Mouse (Mus musculus): Measurements from ENCODE around the gene Maip1. TPM values are rescaled to one million over a fixed set of nuclear protein-coding genes. Genes with fewer than 3 reads are reported as not detected.

Gene Maip1
- polyA plus RNA-seq, 1 experiment = 3.4 TPM

DNA sequence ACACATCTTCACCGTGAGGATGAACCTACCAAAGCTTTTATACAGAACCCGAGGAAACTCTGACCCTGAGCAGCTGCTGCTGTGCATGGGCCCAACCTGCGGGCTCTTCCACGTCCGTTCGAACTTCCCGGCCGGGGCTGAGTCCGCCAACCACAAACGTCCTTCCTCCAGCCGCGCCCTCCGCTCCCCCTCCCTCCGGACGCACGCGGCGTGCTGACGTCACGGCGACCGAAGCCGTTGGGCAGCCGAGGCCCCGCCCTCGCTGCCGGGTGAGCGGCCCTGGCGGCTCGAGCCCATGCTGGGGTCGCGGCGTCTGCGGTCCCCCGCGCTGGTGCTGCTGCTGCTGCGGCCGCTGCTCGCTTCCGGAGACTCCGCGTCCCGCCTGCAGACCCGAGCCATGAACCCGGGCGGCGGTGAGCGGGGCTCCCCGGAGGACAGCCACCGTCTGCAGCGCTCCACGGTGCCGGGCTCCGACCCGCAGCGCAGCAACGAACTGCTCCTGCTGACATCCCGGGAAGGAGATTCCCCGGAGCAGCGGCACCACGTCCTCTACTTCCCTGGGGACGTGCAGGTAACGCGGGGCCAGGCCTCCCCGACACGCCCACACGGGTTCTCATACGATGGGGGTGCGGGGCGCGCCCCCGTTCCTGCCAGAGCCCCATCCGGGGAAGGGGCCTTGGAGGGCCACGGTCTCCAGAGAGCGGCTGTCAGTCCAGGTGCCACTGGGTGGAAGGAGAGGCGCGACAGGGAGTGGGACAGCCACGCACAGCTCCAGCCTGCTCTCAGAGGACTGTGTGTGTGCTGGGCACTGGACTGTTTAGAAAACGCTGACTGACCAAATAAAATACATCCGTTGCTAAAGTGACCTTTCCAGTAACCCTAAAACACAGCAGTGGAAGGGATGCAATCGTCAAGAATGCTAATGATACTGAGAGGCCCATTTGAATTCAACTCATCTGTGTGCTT is 28.5 kb upstream of the Maip1 start, which contains the start of gene 1700066M21Rik:
TSS of gene 1700066M21Rik (plus strand) at position 245 of the 966 bp plus-strand sequence.
- under 1% methylated on average over 80 of the region's 81 CpGs for WGBS
- peak; percentile 79; the same call in 1 of the 2 replicates for TF ChIP-seq POLR2A (IDR thresholded peaks at IDR 0.05; ENCODE audit: borderline replicate concordance, control insufficient read depth, low read depth, low read length)
- no peak for TF ChIP-seq CTCF (IDR thresholded peaks at IDR 0.05; ENCODE audit: control insufficient read depth, insufficient read depth, low read length)
- Histone ChIP-seq H3K4me3 (replicated peaks; ENCODE audit: control insufficient read depth, low read depth, low read length) (peak within 1 kb of the TSS; percentile 95), H3K4me1 (ENCODE audit: control insufficient read depth, insufficient read depth, low read length) (no peaks in the 10 kb centered on the region; the same call in 1 of the 2 replicates), H3K27ac (ENCODE audit: control insufficient read depth, insufficient read depth, low read depth, low read length, poor library complexity) (peak within 1 kb of the TSS; percentile 81)

DNA sequence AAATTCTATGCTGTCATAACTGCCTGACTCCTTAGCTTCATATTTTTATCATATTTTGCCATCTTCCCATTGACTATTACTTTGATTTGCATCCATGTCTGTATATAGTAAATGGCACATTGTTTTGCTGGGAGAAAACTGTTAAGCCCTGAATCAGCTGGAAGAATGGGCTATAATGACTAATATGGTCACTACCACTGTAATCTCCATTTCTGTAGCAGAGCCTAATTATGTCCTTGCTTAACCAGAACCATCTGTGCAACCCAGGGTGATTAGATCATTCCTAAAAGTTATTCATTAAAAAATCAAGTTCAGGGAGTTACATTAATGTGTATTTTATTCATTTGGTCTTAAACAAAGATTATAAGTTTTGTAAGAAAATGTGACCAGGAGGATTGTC is 19.6 kb upstream of the Maip1 start:
- TF ChIP-seq CTCF (IDR thresholded peaks at IDR 0.05; ENCODE audit: control insufficient read depth, insufficient read depth, low read length) = no peak
- no peak for TF ChIP-seq POLR2A (IDR thresholded peaks at IDR 0.05; ENCODE audit: borderline replicate concordance, control insufficient read depth, low read depth, low read length)
- Histone ChIP-seq H3K4me1 (ENCODE audit: control insufficient read depth, insufficient read depth, low read length) (no peaks in the 10 kb centered on the region), H3K27ac (ENCODE audit: control insufficient read depth, insufficient read depth, low read depth, low read length, poor library complexity) (no peak overlapping the region), H3K4me3 (replicated peaks; ENCODE audit: control insufficient read depth, low read depth, low read length) (no peak overlapping the region)

DNA sequence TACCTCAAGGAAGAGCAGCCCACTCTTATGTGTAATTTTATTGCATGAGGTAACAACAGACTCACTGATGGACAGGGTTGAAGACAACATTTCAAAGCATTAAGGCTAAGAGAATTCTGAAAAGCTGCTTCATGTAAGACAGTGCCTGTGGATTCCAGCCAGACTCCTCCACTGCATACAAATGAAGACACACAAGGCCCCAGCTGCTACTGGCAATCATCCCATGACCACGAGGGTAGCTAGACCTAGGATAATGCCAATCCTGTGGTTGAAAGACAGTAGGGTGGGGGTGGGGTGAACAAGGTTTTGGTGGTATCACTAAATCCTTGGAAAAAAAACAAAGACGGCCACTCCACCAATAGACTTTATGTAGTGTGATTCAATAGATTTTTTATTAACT is 18.3 kb upstream of the Maip1 start:
- H3K4me3 ChIP-seq (replicated peaks; ENCODE audit: control insufficient read depth, low read depth, low read length) = no peak overlapping the region
- H3K4me1 ChIP-seq (ENCODE audit: control insufficient read depth, insufficient read depth, low read length) = no peaks in the 10 kb centered on the region
- TF ChIP-seq POLR2A (IDR thresholded peaks at IDR 0.05; ENCODE audit: borderline replicate concordance, control insufficient read depth, low read depth, low read length) (no peak), CTCF (IDR thresholded peaks at IDR 0.05; ENCODE audit: control insufficient read depth, insufficient read depth, low read length) (no peak)
- no peak overlapping the region for H3K27ac ChIP-seq (ENCODE audit: control insufficient read depth, insufficient read depth, low read depth, low read length, poor library complexity)
- WGBS = 48% methylated on average over 2 of the region's 2 CpGs

DNA sequence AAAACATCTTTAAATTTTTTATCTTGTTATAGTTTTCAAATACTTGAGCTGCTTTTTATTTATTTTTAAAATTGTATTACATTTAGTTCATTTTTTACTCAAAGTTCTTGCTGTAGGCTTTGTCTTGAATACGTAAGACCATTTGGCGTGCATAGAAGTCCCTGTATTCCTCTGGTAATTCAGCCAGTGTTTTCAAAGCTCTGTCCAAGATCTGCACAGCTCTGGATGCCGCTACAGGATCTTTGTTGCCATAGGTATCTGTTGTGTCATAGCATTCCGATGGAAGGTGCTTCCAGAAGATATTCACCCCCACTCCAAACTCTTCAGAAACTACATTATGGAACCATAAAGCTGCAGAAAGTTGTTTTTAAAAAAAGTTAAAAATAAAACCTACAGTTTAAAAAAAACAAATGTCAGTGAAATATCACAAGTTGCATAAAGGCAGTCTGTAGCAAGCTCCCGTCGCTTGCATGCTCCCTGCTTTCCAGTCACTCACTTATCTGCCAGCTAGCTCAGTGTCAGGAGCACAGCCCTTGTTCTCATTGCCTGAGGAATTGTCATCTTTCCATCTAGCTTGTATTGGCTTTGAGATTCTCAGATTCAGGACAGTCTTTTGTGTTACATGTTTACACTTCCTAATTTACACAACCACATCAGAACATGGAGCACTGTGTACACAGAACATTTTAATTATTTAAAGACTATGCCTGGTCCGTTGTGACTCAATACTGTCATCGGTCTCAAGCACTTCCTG is 17.5 kb upstream of the Maip1 start:
- WGBS = 84% methylated on average over 8 of the region's 8 CpGs
- Histone ChIP-seq H3K27ac (ENCODE audit: control insufficient read depth, insufficient read depth, low read depth, low read length, poor library complexity) (no peak overlapping the region), H3K4me3 (replicated peaks; ENCODE audit: control insufficient read depth, low read depth, low read length) (no peak overlapping the region), H3K4me1 (ENCODE audit: control insufficient read depth, insufficient read depth, low read length) (no peaks in the 10 kb centered on the region)
- no peak for TF ChIP-seq CTCF (IDR thresholded peaks at IDR 0.05; ENCODE audit: control insufficient read depth, insufficient read depth, low read length)
- no peak for TF ChIP-seq POLR2A (IDR thresholded peaks at IDR 0.05; ENCODE audit: borderline replicate concordance, control insufficient read depth, low read depth, low read length)

DNA sequence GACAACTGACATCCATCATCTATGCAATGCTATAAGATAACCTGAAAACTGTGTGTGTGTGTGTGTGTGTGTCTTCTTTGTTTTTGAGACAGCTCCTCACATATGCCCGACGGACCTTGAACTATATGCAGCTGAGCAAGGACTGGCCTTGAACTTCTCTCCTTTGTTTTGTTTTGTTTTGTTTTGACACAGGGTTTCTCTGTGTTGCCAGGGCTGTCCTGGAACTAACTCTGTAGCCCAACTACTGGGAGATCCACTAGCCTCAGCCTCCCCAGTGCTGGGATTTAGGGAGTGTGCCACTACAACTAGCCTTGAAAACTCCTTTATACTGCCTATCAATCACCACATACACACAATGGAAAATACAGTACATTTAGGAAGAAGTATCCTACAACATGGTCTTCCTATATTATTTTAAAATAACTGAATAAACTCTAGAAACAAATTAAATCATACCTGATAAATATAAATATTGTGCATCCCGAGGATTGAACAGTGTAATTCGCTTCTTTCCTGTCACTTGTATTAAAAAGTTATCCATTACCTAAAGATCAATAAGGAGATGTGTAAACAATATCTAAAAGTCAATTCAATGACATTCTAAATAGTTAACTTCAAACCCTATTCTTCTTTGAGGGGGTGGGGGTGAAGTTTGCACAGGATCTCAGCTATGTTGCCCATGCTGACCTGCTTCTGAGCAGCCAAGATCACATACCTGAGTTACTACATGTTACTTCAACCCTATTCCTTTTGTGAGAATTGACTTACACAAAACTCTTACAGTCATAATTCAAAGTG is 14.9 kb upstream of the Maip1 start:
- WGBS = 93% methylated on average over 4 of the region's 4 CpGs
- TF ChIP-seq POLR2A (IDR thresholded peaks at IDR 0.05; ENCODE audit: borderline replicate concordance, control insufficient read depth, low read depth, low read length) (no peak), CTCF (IDR thresholded peaks at IDR 0.05; ENCODE audit: control insufficient read depth, insufficient read depth, low read length) (no peak)

DNA sequence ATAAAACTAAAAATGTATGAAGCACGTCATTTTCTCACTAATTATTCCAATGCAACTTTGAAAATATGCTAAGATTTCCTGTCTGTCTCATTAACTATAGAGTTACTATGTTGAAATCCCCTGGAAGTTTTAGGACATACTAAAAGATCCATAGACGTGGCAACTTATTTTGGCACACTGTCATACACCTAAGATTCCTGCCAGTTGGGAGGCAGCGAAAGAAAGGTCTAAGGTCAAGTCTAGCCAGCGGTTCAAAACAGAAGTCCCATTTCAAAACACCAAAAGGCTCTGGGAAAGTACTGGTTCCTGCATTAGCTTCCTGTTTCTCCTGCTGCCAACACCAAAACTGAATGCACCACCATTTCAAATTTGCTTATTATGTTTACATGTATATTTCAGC is 13.7 kb upstream of the Maip1 start:
- Histone ChIP-seq H3K4me3 (replicated peaks; ENCODE audit: control insufficient read depth, low read depth, low read length) (no peak overlapping the region), H3K4me1 (ENCODE audit: control insufficient read depth, insufficient read depth, low read length) (no peaks in the 10 kb centered on the region), H3K27ac (ENCODE audit: control insufficient read depth, insufficient read depth, low read depth, low read length, poor library complexity) (no peak overlapping the region)
- WGBS = 72% methylated on average over 4 of the region's 4 CpGs
- TF ChIP-seq CTCF (IDR thresholded peaks at IDR 0.05; ENCODE audit: control insufficient read depth, insufficient read depth, low read length) (no peak), POLR2A (IDR thresholded peaks at IDR 0.05; ENCODE audit: borderline replicate concordance, control insufficient read depth, low read depth, low read length) (no peak)

More for the DNA sequence above, 14.9 kb upstream of the Maip1 start:
- Histone ChIP-seq H3K27ac (ENCODE audit: control insufficient read depth, insufficient read depth, low read depth, low read length, poor library complexity) (no peak overlapping the region), H3K4me1 (ENCODE audit: control insufficient read depth, insufficient read depth, low read length) (no peaks in the 10 kb centered on the region), H3K4me3 (replicated peaks; ENCODE audit: control insufficient read depth, low read depth, low read length) (no peak overlapping the region)

DNA sequence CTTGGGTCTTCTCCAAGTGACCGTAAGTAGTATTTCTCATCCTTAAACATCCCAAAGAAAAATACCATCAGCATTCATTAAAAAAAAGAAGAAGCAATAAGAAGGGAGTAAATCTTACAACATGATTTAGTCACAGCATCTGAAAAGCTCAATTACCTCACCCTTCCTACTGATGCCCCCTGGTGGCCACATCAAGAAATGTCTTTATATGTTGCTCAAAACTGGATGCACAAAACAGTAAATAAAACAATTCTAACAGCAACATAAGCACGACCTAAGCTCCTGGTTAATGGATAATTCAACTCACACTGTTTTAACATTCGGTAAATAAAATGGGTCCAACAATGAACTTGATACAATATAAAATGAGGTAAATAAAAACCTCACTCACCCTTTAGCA is 12.1 kb upstream of the Maip1 start:
- TF ChIP-seq CTCF (IDR thresholded peaks at IDR 0.05; ENCODE audit: control insufficient read depth, insufficient read depth, low read length) = 0 out of 2 replicates have a peak, but pooled peaks have one; percentile 9
- no peak for TF ChIP-seq POLR2A (IDR thresholded peaks at IDR 0.05; ENCODE audit: borderline replicate concordance, control insufficient read depth, low read depth, low read length)

More for the DNA sequence above, 12.1 kb upstream of the Maip1 start:
- WGBS = 55% methylated on average over 3 of the region's 3 CpGs
- Histone ChIP-seq H3K4me3 (replicated peaks; ENCODE audit: control insufficient read depth, low read depth, low read length) (no peak overlapping the region), H3K4me1 (ENCODE audit: control insufficient read depth, insufficient read depth, low read length) (no peaks in the 10 kb centered on the region), H3K27ac (ENCODE audit: control insufficient read depth, insufficient read depth, low read depth, low read length, poor library complexity) (no peak overlapping the region)
